Mouse (Mus musculus) heart, adult 9 months (tissue): ENCODE measurements around the gene Trmt10c.
"Not testable (repeated sequence)": the region's sequence is repeated elsewhere in the genome, so short reads cannot be mapped to it uniquely, and the experiment has no call there.

ENCODE experiments used
- DNase-seq, 2 experiments: peaks; one replicate each; pipeline ENCODE4 v3.0.0; 2022; ENCODE audit warnings: low spot score in 2 of 2

Trmt10c gene

DNA sequence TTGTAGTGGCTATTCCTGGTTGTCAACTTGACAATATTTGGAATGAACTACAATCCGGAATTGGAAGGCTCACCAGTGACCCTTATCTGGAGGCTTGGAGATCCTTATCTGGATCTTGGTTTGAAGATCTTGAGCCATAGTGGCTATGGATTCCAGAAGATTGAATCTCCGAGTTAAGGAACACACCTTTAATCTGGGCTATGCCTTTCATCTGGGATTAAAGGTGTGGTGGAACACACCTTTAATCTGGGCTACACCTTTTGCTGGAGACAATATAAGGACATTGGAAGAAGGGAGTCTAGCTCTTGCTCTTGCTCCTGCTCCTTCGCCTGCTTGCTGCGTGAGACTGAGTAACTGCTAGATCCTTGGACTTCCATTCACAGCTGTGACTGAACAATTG lies 10.4 kb upstream of the Trmt10c start, which contains the start of gene Senp7:
TSS of gene Senp7 (plus strand) at position 301 of the 400 bp plus-strand sequence.
- DNase-seq: not testable (repeated sequence)

DNA sequence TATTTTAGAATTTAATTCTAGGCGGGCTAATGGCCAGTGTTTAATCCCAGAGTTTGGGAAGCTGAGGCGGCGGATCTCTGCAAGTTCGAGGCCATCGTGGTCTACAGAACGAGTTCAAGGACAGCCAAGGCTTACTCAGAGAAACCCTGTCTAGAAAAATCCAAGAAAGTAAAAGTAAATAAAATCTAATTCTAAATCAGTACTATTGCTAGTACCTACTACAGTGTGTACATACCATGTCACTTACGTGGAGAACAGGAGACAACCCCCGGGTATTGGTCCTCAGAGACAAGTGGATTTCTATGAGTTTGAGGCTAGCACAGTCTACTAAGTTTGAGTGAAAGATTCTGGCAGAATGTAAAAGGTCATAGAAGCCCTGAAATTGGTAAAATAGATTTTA lies 471 bp upstream of the Trmt10c start:
- DNase-seq: no peak

DNA sequence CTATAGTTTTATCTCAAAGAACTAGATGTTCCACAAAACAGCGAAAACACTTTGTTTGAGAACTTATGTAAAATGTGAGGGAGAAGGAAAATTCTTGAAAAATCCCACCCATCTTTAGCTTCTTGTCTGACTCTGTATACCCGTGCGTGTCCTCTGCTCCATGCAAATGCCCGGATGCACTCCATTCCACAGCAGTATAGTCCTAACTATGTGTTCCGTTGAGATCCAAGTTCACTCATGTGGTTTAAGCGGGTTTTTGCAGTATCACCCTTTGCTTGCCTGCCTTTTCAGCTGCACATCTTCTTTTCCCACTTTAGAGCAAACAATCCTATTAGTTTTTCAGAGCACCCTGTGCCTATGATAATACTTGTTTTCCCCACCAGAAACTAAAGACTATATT lies 1.1 kb downstream of the Trmt10c start:
- no peak for DNase-seq

DNA sequence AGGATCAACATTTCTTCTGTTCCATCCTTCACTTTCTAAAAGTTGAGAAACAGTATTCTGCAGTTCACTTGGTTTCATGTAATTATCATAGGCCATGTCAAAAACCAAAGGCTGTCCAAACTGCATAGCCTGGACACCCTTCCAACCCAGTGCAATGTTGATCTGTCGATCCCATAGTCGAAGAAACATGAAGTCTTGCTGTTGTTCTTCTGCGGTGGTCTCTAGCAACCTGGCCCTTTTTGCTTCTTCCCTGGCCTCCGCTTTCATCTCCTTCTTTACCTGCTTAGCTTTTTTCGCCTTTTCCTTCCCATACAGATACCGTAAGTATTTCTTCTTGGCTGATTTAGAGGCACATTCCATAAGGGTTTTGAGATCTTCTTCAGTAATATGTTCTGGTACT lies 3.1 kb downstream of the Trmt10c start:
- DNase-seq: no peak

DNA sequence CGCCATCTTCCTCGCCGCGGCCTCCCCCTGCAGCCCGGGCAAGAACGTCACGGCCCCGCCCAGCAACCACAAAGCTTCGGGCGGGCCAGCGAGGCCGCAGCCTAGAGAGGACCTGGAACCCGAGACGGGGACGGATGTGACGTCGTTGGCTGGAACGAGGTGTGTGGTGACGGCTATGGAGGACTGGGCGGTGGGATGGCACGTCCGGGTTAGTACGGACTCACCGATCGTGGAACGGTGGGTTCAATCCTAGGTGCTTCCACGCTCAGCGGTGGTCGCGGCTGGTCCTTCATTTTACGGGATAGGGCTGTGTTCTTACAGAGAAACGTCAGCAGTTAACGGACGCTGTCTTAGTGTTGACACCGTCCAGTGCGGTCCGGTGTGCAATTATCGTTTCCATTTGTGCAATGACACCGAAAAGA lies 7.9 kb downstream of the Trmt10c start, which contains the start of gene Pcnp:
TSS of gene Pcnp (minus strand) at position 79 of the 422 bp plus-strand sequence.
- DNase-seq: peak; percentile 98

DNA sequence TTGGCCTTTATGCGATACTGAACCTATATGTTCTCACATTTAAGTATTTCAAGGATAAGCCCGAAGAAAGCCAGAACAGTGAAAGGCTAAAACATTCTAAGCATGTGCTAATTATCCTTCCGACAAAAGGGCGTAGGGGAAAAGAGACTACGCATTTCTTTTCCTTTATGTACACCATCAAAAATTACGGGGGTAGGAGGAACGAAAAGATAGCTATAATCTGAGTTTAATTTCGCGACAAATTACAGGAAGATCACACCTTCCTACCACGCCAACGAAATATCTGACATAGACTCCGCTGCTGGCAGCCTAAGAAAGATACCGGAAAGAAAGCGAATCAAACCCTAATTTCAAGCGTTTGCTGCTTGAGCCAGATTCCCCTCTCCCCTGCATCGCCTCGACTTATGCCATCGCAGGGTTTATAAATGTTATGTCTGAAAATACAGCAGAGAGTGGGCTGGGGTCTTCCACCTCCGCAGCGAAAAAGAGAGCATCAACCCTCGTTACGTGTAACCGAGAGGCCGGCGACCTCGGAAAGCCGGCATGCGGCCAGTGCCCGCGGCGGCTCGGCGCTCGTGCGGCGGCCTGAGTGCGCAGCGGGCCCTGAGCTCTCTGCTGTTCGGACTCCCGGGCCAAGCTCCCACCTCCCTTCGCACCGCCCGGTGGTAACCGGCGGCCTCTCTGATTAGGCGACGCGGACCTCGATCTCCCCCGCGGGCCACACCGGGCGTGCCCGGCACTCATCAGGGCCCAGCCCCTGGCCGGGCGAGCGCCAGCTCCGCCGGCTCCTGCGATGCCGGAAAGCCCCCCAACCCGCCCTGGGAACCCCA lies 8.7 kb downstream of the Trmt10c start:
- peak in 1 of 2 experiments; percentile 15 for DNase-seq

DNA sequence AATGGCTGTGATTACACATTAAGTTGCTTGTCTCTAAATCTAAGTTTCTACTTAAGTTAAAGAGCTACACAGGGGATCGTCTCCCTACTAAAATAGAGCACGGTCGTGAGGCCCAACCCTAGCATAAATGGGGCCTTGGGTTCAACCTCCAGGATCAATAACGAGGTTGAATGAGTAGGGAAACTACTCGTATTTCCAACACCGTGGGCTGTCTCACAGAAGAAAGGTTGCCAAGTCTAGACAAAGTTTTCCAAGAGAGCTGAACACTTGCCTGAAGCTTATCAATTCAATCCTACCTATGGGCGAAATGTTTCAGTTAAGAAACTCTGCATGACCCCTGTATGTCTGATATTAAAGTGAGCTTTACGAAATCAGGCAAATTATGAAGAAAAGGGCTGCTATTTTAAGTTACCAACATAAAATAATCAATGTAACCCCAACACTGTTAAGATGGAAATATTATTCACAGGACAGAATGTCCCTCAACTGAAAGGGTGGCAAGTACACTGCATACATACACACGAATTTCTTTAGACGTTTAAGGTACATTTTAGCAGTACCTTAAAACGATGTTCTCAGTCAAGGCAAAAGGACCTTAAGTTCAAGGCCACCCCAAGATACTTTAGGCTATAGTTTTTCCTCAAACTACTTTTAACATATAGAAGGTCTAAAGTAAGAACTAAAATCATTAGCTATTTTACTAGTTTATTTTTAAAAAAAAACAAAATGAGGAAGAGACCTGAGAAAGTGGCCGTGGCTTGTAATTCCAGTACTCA lies 9.6 kb downstream of the Trmt10c start:
- DNase-seq: no peak

DNA sequence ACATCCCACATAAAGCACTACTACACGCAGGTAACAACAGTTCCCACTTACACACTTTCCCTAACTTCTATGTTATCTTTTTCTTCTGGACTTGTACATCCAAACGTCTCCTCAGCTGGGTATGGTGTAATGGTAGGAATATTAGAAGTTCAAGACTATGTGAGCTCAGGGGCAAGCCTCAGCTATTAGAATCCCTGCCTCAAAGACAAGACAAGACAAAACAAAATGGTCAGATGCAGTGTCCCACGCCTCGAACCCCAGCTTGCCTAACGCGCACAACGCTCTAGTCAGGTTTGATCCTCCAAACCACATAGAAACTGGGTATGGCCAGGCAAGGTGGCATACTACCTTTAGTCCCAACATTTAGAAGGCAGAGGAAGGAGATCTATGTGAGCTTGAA lies 18.0 kb downstream of the Trmt10c start:
- no peak for DNase-seq

DNA sequence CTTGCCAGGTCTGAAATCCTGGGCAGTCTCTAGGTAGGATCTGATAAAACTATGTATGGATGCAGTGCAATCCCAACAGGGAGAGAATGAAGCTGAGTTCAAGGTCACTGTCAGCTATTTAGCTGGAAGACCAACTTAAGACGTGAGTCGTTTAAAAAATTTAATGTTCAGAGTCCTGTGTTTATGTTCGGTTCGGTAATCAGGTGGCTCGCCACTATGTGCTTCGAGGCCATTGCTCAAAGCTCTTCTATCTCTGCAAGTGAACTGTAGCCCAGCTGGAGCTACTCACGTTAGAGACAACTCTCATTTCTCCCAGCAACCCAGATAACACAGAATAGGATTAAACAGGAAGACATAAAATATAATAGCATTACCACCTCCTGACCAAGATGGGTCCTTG lies 23.5 kb downstream of the Trmt10c start:
- no peak for DNase-seq

DNA sequence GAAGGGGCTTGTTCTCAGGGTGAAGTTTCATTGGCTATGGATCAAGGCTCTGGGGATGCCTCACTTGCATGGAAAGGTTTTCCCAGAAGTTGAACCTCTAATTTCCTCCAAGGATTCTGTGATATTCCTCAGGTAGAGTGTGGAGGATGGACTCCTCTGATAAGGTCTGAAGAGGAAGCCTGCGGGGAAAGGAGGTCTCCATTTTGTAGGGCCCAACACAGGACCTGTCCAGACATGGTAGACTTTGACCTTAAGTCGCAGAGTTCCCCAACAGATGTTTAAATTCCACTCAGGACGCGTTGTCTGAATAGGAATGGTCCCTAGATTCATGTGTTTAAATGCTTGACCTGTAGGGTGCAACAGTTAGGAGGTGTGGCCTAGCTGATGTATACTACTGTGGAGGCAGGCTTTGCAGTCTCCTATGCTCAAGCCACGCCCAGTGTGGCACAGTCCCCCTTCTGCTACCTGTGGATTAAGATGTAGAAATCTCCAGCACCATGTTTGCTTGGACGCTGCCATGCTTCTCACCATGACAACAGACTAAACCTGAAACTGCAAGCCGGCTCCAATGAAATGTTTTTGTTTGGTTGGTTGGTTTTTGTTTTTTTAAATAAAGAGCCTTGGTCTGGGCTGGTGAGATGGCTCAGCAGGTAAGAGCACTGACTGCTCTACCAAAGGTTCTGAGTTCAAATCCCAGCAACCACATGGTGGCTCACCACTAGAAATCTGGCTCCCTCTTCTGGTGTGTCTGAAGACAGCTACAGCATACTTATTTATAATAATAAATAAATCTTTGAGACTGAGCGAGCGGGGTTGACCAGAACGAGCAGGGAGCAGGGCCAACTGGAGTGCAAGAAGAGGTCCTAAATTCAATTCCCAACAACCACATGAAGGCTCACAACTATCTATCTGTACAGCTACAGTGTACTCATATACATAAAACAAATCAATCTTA lies 24.6 kb downstream of the Trmt10c start:
- no peak for DNase-seq

DNA sequence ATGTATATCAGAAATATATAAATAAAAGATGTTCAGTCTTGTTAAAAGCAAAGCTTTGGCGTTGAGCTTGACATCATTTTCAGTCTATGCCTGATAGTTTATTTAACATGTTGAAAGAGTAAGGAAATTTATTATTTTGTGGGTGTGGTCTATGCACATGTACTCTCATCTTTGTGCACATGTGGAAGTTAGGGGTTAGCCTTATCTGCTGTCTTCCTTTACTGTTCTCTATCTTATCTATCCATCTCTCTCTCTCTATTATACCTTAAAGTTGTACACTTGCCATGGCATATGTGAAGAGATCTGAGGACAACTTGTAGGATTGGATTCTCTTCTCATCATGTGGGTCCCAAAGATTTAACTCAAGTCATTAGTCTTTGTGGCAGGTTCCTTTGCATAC lies 28.8 kb downstream of the Trmt10c start:
- no peak for DNase-seq

DNA sequence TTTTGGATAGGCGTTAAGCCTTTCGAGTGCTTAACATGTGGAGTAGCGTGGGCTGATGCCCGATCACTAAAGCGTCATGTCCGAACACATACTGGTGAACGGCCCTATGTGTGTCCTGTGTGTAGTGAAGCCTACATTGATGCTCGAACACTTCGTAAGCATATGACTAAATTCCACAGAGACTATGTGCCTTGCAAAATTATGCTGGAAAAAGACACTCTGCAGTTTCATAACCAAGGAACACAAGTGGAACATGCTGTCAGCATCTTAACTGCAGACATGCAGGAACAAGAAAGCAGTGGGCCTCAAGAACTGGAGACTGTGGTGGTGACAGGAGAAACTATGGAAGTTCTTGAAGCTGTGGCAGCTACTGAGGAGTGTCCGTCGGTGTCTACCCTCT lies 30.8 kb downstream of the Trmt10c start:
- no peak for DNase-seq

DNA sequence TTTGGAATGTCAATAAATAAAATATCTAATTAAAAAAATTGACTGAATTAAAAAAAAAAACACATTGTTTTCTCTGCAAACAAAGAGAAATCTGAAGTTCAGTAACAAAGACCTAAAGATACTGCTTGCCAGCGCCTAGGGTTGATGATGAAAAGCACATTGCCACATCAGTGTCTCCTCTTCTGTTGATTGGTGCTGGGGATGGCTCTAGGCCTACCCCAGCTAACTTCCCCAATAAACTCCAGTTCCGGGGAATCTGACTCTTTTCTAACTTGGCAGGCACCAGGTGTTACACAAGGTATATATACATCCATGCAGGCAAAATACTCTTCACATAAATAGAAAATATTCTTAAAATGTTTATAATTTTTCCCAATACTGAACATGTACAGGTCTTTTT lies 43.4 kb downstream of the Trmt10c start:
- DNase-seq: no peak

DNA sequence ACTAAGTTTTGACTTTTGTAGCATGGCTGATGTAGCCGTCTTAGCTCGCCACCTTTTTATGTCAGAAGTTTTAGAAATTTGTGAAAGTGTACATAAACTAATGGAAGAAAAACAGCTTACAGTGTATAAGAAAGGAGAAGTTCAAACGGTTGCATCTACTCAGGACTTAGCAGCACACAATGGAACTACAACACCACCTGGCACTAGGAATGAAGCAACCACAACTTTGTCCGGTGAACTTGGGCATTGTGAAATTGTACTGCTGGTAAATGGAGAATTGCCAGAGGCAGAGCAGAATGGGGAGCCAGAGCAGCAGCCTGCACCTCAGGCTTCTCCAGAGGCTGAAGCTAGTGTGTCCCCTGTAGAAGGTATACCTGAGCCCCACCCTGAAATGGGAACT lies 47.3 kb downstream of the Trmt10c start:
- no peak for DNase-seq

DNA sequence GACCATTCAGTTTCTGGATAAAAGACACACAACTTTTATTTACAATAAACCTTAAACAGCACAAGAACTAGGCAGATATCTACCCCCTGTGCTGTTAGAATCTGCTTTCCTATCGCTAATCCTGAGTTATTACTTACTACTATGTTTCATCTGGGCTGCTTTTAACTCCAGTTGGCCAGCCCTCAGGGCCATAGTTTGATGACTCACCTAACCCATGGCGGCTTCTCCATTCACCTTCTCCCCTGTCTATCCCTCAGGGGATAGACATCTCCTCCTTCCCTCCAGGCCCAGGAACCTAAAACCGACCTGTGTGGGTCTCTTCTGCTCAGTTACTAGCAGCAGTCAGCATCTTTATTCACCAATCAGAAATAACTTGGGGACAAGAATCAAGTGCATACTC lies 51.6 kb downstream of the Trmt10c start:
- DNase-seq: no peak
